Mouse (Mus musculus): Measurements from ENCODE around the gene Fam81a. TPM values are rescaled to one million over a fixed set of nuclear protein-coding genes. Genes with fewer than 3 reads are reported as not detected.
A peak's percentile ranks its signal among the peaks of the same experiment; 100 is the strongest.

Fam81a gene
- total and polyA plus RNA-seq, 3 experiments, result 0.13 TPM; not detected in 2

DNA sequence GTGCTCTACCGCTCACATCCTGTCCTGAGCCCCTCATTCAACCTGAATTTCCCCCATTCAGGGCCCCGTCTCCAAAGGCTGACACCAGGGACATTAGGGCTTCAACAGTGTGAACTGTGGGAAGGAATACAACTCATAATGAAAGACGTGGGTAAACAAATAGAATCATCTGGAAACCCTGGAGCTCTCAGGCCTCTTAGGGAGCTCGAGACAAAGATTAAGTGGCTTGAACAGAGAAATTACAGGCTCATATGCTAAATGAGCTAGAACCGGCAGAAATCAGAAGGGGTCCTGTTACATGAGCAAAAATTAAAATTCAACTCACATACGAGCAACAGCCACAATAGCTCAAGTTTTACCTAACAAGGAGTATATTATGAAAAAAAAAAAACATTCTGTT, 32.5 kb upstream of the Fam81a start:
- Histone ChIP-seq H3K27ac (ENCODE audit: insufficient read depth, low read depth) (no peak overlapping the region), H3K36me3 (replicated peaks in 1 of 2; ENCODE audit: control insufficient read depth in 1 of 2, insufficient read depth in 1 of 2, low read length in 1 of 2) (no peaks in the 10 kb centered on the region), H3K4me1 (ENCODE audit: control insufficient read depth in 1 of 2, insufficient read depth in 2 of 2) (peaks cover 6 to 12% of the 10 kb centered on the region in 2 experiments; a peak in 3 of 4 replicates), H3K79me2 (replicated peaks; ENCODE audit: control insufficient read depth, extremely low read depth, insufficient read depth, poor library complexity, severe bottlenecking) (no peaks in the 10 kb centered on the region), H3K4me2 (ENCODE audit: insufficient read depth, low read depth, poor library complexity, severe bottlenecking) (no peak overlapping the region), H3K4me3 (replicated peaks in 1 of 3; ENCODE audit: low read depth in 2 of 3, low read length in 2 of 3, poor library complexity in 1 of 3) (no peak overlapping the region), H3K9me3 (replicated peaks; ENCODE audit: low read length) (no peaks in the 10 kb centered on the region), H3K27me3 (replicated peaks) (no peaks in the 10 kb centered on the region), H3K9ac (ENCODE audit: insufficient read depth, low read depth) (no peak overlapping the region)
- dilution Hi-C loops (cut with MboI; ENCODE audit: extremely low pct_ligation_motif_present, extremely low pct_unique_long_range_greater_than_20kb, low sequenced_read_pairs), result no loop called here
- TF ChIP-seq IRF4 (IDR thresholded peaks at IDR 0.05; ENCODE audit: low read depth, low read length) (peak; percentile 61), NELFE (IDR thresholded peaks at IDR 0.05; ENCODE audit: low read depth, low read length) (no peak)
- no peak for DNase-seq (ENCODE audit: extremely low read depth)
- in situ Hi-C loops (cut with MboI; ENCODE audit: low pct_ligation_motif_present, low pct_unique_long_range_greater_than_20kb, low sequenced_read_pairs), result loop anchor here (25.0 kb wide), 1 partner anchor 337 kb away; the partner anchor contains the start of gene Rnf111

DNA sequence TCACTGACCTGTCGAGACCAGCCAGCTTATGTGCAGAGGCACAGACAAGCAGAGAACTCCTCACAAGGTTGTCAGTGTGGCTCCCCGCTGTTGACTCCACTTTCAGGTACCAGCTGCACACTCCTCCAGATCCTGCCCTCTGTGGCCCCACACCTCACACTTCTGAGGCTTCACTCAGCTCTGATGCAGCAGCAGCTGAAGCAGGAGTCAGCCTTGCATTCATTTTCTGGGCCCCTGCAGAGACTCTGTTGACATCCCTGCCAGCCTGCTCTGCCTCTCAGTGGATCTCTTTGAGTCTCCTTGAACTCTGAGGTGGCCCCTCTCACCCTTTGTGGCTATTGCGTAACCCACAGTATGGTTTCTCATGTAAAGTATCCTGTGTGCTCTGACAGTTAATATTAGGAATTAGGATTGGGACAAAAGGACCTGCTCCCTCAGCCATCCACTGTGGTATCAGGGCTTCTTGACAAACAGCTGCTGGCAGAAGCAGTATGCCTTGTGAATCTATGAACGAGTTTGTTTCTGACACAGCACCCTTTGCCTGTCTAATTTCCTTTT, 32.0 kb upstream of the Fam81a start:
- Histone ChIP-seq H3K4me3 (replicated peaks in 1 of 3; ENCODE audit: low read depth in 2 of 3, low read length in 2 of 3, poor library complexity in 1 of 3) (no peak overlapping the region), H3K36me3 (replicated peaks in 1 of 2; ENCODE audit: control insufficient read depth in 1 of 2, insufficient read depth in 1 of 2, low read length in 1 of 2) (no peaks in the 10 kb centered on the region), H3K27me3 (replicated peaks) (no peaks in the 10 kb centered on the region), H3K9ac (ENCODE audit: insufficient read depth, low read depth) (no peak overlapping the region), H3K27ac (ENCODE audit: insufficient read depth, low read depth) (no peak overlapping the region), H3K4me1 (ENCODE audit: control insufficient read depth in 1 of 2, insufficient read depth in 2 of 2) (peaks cover 6 to 12% of the 10 kb centered on the region in 2 experiments; a peak in 3 of 4 replicates), H3K79me2 (replicated peaks; ENCODE audit: control insufficient read depth, extremely low read depth, insufficient read depth, poor library complexity, severe bottlenecking) (no peaks in the 10 kb centered on the region), H3K4me2 (ENCODE audit: insufficient read depth, low read depth, poor library complexity, severe bottlenecking) (no peak overlapping the region), H3K9me3 (replicated peaks; ENCODE audit: low read length) (no peaks in the 10 kb centered on the region)
- in situ Hi-C loops (cut with MboI; ENCODE audit: low pct_ligation_motif_present, low pct_unique_long_range_greater_than_20kb, low sequenced_read_pairs) (no loop called here), dilution Hi-C loops (cut with MboI; ENCODE audit: extremely low pct_ligation_motif_present, extremely low pct_unique_long_range_greater_than_20kb, low sequenced_read_pairs) (no loop called here)
- no peak for DNase-seq (ENCODE audit: extremely low read depth)
- TF ChIP-seq GABPA (IDR thresholded peaks at IDR 0.05; ENCODE audit: insufficient replicate concordance, low read depth, low read length), result no peak
- no peak for TF ChIP-seq SIN3A (IDR thresholded peaks at IDR 0.05; ENCODE audit: low read length)
- no peak for TF ChIP-seq EP300 (IDR thresholded peaks at IDR 0.05; ENCODE audit: low read length)
- TF ChIP-seq POLR2A (IDR thresholded peaks at IDR 0.05; ENCODE audit: low read depth, low read length), result no peak
- no peak for TF ChIP-seq ZMIZ1 (IDR thresholded peaks at IDR 0.05; ENCODE audit: low read depth, low read length)
- TF ChIP-seq NELFE (IDR thresholded peaks at IDR 0.05; ENCODE audit: low read depth, low read length), result no peak
- TF ChIP-seq TBP (conservative IDR thresholded peaks at IDR 0.05; ENCODE audit: low read depth, low read length), result no peak
- no peak for TF ChIP-seq HCFC1 (IDR thresholded peaks at IDR 0.05; ENCODE audit: low read depth, low read length)
- no peak for TF ChIP-seq CHD1 (IDR thresholded peaks at IDR 0.05; ENCODE audit: low read depth, low read length)
- TF ChIP-seq MXI1 (IDR thresholded peaks at IDR 0.05; ENCODE audit: low read depth, low read length), result no peak
- TF ChIP-seq JUN (IDR thresholded peaks at IDR 0.05; ENCODE audit: insufficient read depth, low read depth, low read length), result no peak
- TF ChIP-seq KAT2A (IDR thresholded peaks at IDR 0.05; ENCODE audit: insufficient replicate concordance, low read length), result no peak
- TF ChIP-seq MAFK (IDR thresholded peaks at IDR 0.05; ENCODE audit: insufficient replicate concordance, low read length), result no peak
